Mouse (Mus musculus): ENCODE data around the gene Bglap3.
"Not testable (repeated sequence)": the region's sequence is repeated elsewhere in the genome, so short reads cannot be mapped to it uniquely, and the experiment has no call there.

DNA sequence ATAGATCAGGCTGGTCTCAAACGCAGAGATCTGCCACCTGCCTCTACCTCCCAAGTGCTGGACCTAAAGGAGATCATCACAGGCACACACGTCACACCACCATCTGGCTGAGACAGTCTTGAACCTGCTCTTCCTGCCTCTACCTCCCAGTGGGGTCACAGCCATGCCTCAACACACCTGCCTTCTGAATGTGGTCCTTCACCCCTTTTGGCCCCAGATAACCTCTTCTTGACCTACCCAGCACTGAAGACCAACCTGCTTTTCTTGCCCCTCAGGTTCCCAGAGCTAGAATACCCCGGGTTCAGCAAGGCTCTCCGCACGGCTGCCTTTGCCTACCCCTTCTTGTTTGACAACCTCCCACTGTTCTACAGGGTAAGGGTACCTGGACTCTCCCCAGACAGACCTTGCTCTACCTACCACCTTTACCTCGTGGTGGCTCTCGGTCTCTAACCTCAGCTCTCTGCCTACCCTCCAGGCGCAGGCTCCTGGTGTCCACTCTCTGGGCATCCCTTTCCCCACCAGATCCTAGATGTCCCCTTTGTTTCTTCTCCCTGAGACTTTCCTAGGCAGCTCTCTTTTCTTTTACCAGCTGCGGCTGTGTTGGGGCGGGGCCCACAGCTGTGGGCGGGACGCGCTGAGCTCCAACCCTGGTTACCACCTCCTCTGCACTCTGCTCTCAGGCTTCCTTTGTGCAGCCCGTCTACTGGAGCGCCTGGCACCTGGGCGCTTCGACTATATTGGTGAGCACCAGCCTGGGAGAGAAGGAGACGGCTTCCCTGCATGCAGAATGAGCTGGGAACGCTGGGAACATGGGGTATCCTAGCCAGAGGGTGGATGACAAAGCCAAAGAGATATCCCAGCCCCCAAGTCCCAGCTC is 3.4 kb upstream of the Bglap3 start:
- TF ChIP-seq CTCF (IDR thresholded peaks at IDR 0.05; ENCODE audit: borderline replicate concordance, extremely low read depth, insufficient read depth, insufficient read length); POLR2A (IDR thresholded peaks at IDR 0.05; ENCODE audit: borderline replicate concordance, extremely low read depth, insufficient read depth, insufficient read length, poor library complexity, severe bottlenecking): not testable (repeated sequence)
